Mouse (Mus musculus) v-Abl transformed pro-B cells (cell line): ENCODE results near the gene Fam19a1.

Experiments
- in situ Hi-C, 2 experiments: fragments of 400-800 bp; cut with MboI; formaldehyde crosslinking; loops; one replicate each; pipeline ENCODE4 v1.15.1; 2025; ENCODE audit not compliant: unreplicated experiment in 2 of 2

Fam19a1 gene

DNA sequence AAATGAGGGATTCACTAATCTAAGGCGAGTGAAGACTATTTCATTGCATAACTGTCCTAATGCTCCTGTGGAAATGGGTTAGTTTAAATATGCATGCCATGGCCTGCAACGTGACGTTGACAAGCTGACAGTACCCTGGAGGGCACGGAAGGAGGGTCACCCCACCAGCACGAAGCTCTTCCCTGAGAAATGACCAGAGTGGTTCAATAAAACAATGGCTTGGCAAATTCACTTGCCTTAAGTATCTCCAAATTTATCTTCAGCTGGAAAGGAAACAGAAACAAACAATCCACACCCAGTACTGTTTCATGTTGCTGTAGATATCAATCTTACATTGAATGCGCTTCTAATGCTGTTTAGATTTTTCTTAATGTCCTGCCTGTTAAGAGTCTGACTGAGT is 316.4 kb downstream of the Fam19a1 start:
- in situ Hi-C loops, result no loop called here

DNA sequence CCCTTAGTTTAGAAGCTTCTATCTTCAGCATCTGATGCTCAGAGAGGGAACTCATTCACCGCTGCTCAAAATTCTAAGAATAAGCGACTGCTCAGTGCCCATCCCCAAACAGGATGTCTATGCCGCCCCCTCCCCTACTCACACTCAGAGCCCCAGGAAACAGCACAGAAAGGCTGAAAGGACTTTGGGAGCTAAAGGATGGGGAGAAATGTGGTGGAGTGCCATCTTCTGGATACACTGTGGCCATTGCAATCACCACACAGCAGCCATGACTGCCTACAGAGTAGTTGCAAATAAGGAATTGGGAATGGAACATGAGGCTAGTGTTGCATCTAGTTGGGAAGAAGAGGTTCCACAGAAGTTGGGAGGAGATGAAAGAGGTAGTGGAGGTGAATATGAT is 319.4 kb downstream of the Fam19a1 start:
- in situ Hi-C loops, result no loop called here

DNA sequence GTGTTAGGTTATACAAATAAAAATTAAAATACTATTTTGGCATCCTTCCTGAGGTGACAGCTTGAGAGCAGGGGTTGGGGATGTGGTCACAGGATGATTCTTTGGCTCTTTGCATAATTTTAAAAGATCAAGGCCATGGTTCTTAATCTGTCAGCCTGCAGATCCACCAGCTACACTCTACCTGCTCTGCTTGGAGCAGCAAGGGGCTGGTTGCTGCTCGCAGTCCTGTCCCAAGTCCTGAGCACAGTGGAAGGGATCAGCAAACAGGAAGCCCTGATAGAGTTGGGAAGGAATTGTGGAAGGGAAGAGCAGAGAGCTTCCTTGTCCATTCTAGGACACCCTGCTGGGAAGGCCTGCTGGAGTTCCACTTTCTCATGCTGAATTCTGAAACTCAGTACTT is 320.9 kb downstream of the Fam19a1 start:
- in situ Hi-C loops, result no loop called here

DNA sequence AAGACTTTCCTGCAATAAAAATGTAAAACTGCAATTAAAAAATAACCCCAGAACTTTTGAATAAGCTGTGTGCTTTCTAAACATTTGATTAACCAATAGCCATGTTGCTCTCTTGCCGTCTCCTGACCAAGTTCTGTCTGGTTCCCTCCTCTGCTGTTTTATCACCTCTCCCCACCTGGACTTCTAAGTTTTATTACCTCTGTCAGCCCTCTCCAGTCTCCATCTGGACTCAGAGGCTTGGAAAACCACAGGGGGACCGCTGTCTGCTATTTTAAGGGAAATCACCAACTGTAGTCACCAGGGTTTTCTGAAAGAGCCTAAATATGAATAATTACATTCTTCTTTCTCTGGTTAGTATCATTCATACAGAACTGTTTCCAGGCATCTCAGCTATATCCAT is 322.6 kb downstream of the Fam19a1 start:
- in situ Hi-C loops, result no loop called here

DNA sequence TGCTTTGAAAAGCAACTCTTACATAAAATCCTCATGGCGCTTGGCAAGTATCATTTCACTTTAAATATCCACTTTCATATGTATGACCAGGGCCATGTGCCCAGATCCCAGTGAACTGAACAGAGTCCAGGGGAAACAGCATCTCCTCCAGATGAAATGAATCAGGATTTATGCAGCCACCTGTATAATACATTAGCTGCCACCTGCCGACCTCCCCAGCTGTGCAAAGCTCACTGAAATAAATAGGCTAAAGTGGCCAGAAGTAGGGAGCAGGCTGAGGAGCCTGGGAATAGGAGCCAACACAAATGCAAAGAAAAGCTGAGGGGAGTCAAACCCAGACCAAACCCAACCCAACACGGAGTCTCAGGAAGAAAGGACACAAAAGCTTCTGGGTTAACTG is 324.9 kb downstream of the Fam19a1 start:
- in situ Hi-C loops, result no loop called here

DNA sequence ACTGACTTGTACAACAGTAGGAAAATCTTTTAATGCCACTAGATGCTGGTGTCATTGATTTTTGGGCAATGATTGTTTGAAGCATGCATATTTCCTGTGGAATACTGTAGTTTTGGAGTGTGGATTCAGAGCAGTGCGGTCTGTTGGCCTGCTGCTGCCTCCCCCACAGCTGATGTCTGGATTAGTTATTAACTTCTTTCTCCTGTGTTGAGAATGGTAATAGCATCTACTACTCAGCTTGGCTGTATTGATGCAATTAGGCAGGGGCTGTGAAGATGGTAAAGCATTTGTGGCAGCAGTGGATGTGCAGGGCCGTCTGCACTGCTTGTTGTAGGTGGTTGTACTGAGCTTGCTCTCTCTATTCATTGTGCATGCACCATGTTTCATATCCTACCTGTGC is 326.5 kb downstream of the Fam19a1 start:
- in situ Hi-C loops, result no loop called here

DNA sequence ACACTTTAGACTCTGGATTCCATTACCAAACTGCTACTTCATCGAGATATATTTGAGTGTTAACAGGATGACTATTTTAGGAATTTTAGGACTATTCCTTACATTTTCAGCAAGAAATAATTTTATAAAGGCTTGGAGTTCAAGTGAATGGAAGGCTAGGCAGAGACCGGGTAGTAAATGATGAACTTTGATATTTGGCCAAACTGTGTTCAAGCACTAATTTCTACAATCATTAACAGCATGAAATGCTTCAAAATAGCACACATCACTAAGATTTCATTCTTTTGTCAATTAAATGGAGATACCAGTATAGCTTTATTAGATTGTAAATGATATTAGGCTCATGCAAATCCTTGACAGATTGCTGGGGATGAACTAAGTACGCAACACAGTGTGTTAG is 329.0 kb downstream of the Fam19a1 start:
- in situ Hi-C loops, result no loop called here

DNA sequence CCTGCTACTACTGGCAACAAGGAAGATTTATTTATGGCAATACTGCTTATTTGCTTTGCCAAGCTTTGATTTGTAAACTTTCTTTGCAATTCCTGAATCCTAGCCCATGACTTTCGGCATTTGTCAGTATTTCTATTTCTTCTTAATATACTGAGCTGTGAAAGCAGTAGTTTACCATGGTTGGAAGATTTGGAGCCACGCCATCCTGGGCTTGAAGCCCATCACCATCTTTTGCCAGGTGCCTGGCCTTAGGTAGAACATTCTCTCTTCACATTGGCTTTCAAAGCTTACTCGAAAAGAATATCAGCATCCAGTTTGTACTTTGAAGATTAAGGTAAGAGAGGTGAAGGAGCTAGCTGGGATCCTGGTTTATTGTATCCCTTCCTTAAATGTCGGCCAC is 334.5 kb downstream of the Fam19a1 start:
- in situ Hi-C loops, result no loop called here

DNA sequence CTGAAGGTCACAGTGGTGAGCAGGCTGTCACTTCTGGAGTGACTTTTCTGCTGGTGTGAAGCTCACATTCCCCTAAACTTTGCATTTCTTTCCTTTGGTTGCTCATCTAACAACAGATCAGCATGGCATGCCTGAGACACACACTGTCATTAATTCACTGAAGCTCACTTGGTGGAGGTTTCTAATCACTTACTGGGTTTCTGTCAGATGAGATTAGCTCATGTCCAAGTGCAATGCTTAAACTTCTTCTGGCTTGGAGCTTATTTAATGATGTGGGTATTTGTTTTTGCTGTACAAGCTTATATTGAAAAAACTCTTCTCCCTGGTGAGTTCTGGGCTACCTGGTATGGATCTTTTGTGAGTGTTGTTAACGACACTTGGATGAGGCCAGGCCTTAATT is 343.3 kb downstream of the Fam19a1 start:
- in situ Hi-C loops, result no loop called here

DNA sequence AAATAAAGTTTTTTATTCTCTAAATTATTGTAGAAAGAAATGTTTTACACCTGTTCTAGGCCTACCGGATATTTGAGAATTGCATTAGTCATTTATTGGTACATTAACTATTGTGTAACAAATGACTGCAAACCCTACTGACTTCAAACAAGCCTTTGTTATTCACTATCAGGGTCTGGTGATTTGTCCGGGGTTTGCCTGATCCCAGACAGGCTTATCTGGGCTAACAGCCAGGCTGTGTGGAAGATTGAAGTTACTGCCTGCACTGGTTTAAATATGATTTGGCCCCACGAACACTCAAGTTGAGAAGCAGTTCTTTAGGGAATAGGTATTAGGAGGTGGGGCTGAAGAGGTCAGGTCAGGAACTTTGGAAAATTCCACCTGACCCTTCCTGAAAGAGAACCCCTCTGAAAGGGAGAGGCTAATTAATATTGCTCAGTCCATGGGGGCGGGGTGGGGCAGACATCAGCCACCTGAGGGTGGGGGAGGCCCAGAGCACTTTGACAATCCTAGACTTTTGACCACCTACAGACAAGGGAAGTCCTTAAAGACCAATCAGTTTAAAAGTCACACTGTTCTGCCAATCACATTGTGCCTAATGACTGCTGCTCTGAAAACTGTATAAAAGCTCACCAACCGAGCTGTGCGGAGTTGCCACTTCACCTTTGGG is 344.8 kb downstream of the Fam19a1 start:
- in situ Hi-C loops, result no loop called here

DNA sequence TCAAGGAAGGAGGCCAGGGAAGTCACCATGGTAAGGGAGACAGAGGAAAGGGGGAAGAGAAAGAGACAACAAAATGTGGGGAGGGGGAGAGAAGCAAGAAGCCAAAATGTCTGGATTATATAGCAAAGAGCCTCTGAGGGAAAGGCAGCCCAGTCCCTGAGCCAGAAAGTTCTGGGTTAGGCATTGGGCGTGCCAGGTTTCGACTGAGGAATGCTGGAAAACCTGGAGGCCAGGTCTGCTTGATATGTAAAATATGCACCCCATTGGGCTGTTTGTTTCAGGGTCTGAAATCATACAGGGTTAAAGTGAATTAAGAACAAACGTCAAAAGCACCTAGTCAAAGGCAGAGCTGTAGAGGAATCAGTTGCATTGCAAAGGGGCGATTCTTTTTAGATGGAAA is 346.1 kb downstream of the Fam19a1 start:
- in situ Hi-C loops, result no loop called here

DNA sequence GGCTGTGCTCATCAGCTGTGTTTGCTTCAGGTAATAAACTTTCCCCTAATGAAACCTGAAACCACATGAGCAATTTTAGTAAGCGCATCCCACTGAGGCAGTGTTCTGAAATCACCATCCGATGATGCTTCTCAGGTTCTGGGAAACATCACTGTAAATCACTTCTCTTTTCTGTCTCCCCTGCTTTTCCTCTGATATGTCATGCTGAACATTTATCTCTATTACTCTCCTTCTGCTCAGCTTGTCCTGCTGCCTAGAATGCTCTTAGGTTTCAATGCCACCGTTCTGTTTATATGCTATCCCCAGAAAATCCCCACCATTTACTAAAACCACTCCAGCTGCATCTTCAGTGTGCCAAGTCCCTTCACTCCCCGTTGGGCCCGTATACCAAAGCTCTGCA is 386.5 kb downstream of the Fam19a1 start:
- in situ Hi-C loops, result no loop called here

DNA sequence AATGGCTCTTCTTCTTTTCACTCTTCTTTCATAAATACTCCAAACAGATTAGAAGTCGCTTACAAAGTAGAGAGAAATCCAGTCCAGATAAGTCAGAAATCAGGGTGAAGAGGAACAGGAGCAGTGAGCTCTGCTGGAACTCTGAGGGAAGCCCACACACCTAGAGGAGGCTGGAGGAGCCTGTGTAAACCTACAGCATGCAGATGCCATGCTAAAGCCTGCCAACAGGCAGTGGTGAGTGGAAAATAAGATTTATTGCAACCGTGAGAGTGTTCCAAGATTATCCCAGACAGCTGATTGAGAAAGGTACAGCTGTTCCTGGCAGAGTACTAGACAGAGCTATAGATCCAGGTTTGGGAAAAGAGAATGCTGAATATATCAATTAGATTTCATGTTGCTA is 428.6 kb downstream of the Fam19a1 start:
- in situ Hi-C loops, result no loop called here

DNA sequence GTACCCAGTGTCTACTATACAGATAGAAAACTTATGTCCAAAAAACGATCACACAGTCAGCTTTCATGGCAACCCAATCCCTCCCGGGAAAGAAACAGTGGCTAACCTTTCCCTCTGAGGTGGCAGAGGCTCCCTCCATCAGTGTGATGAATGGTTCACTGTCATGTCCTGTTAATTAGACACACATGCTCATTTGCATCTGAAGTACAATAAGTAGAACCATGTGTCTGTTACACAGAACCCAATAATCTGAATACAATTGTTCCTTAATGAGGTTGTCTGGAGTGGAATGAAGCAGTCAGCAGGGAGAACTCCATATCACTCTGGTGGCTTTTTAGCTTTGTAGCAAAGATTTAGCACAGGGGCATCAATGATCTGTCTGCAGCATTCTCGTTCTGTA is 431.9 kb downstream of the Fam19a1 start:
- in situ Hi-C loops, result no loop called here

DNA sequence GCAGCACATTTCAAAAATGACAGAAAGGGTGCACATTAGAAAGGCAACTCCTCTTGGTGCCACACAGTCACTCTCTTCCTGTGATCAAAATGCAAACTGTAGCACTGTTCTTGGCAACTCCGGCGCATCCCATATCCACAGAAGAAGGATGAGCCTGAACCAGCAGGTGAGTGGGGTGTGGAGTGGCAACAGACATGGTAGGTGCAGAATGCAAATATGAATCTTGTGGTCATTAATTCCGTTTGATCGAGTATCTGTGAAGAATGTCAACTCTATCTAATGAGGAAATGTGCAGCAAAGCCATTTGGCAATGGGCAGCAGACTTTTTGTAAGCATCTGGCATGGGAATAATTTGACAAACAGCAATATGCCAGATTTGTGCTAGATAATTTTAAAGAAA is 437.5 kb downstream of the Fam19a1 start:
- in situ Hi-C loops, result no loop called here

DNA sequence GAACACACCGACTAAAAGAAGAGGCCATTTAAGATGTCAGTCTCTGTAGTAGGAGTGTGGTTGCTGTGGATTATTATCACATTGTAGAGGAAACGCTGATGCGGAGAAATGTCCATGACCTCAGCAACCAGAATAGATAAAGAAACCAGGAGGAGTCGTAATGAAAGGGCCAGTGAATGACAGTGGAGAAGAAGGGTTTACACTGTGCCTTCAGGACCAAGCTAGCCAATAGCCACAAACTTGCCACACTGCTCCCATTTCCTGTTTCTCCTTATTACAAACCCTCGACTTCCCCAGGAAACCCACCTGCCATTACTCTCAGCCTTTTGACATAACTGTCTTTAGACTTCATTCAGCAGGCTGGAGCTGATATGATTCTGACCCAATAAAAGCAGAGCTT is 465.7 kb downstream of the Fam19a1 start:
- in situ Hi-C loops, result no loop called here

DNA sequence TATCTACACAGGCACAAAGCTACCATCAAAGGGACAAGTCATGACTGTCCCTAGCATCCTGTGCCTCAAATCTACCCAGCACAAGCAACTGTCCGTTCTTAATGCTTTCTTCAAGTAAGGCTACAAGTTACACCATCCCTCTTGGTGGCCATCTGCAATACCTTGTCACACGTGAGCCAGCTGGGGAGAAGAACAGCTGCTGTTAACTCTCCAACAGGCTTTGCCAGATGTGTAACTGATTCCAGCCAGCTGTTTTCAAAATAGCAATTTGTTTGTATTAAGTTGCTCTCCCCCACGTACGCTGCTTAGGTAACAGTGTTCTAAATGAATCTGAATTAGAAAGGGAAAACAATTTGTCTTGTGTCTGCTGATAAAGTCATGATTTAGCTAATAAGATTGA is 467.8 kb downstream of the Fam19a1 start:
- in situ Hi-C loops, result no loop called here

DNA sequence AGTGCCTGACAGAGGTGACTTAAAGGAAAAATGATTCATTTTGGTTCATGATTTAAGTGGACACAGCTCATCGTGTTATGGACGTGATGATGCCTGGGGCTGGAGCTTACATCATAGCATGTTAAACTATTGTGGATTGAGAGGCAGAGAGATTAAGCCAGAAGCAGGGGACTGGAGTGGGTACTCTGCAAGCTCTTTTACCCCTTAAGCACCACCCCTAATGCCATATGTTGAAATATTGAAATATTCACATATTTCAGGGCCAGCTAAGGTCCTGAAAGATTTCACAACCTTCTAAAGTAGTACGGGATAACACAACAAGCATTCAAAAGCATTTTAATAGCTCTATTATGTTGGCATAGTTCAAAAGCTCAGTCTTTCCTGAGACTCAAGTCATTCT is 468.2 kb downstream of the Fam19a1 start:
- in situ Hi-C loops, result no loop called here

DNA sequence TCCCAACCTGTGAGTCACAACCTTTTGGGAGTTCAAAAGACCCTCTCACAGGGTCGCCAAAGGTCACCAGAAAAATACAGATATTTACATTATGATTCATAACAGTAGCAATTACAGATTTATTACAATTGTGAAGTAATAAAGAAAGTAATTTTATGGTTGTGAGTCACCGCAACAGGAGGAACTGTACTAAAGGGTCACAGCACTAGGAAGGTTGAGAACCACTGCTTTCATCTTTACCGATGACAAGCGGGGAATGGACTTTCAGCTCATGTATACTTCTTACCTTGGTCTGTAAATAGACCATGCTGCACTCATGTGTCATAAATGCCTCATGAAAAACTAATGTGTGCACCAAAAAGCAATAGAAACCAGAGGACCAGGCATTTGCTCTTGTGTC is 474.5 kb downstream of the Fam19a1 start:
- in situ Hi-C loops, result no loop called here

DNA sequence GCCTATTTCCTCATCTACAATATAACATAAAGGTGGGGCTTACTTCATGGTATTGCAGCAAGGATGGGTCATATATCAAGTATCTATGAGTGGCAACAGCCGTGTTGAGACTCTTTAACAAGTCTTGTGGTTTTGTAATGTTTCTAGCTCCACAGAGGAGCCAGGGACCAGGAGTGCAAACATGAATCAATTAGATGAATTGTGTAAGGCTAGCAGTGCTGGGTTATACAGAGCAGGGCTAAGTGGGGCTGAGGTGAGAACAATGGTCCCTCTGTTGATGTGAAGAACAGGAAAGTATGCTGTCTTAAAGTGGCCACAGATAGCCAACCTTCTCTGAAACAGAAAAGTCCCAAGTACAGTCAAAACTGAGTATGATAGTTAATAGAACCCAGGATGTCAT is 480.1 kb downstream of the Fam19a1 start:
- in situ Hi-C loops, result no loop called here

DNA sequence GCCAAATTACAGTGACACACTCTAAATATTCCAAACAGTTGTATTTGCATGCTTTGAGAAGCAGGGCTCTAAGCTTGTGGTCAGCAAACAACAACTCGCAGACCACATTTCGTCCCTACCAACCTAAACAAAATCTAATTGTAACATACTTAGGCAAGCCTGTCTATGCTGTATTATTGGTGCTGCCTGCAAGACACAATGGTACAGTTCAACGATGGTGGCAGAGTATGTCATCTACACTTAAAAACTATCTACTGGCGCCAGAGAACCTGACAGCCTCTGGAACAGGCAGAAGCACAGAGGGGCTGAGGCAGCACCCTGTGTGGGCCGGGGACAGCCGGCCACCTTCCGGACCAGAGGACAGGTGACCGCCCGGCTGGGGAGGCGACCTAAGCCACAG is 482.2 kb downstream of the Fam19a1 start:
- in situ Hi-C loops, result no loop called here

DNA sequence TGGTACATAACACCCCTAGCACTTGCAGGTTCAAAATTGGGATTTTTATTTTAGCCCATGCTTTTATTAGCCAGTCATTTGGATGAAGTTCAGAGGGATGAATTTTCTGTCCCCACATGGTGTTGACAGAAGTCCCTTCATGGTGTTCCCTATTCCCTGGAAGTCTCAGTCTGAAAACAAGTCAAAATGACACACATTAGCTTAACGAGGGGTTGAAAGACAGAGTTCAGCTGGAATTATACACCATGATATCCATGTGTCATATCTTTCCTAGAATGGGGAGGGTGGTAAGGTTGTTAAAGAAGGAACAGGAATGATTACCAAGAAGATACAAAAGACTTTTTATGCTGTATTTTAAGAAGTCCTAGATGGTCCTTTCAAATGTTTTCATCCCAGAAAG is 511.2 kb downstream of the Fam19a1 start:
- in situ Hi-C loops, result no loop called here

DNA sequence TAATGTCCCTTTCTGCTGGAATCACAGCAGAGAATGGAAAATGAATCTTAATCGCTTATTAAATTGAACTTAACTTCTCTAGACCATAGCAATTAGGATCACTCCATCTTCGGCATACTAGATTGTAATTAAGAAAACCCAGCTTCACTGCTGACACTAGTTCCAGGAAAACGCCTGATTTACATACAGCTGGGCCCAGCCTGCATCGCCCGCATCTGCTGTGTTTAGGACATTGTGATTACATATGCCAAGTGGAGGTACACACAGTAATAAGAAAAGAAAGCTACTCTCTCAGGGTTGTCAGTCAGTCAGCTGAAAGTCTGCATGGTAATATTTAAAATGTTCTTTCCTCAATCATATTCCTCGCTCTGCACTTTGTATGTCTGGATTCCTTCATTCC is 518.6 kb downstream of the Fam19a1 start:
- in situ Hi-C loops, result no loop called here
